Mouse (Mus musculus) kidney, postnatal 10 days (tissue): Measurements from ENCODE around the gene Fbxo47.
"Not testable (repeated sequence)": the region's sequence is repeated elsewhere in the genome, so short reads cannot be mapped to it uniquely, and the experiment has no call there.

Experiments used
- DNase-seq: peaks from one replicate; pipeline ENCODE4 v3.0.0; 2021; ENCODE audit warnings: mixed read lengths

Gene Fbxo47

DNA sequence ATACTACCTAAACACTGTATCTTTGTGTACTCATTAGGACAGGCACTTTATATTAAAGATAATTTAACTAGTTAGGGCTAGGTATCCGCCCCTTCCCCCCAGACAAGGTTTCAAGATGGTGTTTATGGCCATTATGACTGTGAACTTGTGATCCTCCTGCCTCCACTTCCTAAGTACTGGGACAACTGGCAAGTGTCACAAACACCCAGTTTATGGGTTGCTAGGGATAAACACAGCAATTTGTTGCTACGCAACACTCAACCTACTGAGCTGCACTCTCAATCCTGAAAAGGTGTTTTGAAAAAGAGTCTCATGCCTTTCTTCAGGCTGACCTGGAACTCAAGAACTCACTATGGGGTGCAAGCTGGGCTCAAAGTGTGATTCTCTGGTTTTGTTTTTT is 6.6 kb downstream of the Fbxo47 start:
- DNase-seq, result no peak

DNA sequence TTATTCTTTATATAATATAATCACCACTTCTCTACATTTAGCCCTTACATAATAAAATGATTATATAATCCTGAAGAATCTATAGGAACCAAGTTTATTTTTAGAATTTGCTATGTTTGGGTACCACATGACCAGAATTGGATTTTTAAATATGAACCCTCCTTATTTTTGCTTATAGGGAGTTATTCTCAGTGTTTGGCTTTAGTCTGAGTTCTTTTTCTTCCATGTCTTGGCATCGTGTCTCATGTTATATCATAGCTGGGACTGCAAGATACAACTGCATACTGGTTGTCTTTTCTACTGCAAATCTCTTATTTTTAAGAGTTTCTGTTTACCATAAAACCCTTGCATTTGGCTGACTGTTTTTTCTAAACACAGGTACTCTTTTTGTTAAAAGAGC is 9.6 kb downstream of the Fbxo47 start:
- no peak for DNase-seq

DNA sequence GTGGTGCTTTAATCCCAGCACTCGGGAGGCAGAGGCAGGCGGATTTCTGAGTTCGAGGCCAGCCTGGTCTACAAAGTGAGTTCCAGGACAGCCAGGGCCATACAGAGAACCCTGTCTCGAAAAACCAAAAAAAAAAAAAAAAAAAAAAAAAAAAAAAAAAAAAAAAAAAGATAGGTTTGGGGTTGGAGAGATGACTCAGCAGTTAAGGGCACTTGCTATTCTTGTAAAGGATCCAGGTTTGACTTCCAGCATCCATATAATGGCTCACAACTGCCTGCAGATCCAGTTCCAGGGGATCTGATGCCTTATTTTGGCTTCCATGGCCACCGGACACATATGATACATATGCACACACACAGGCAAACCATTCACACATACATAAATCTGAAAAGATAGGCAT is 11.6 kb downstream of the Fbxo47 start:
- not testable (repeated sequence) for DNase-seq

DNA sequence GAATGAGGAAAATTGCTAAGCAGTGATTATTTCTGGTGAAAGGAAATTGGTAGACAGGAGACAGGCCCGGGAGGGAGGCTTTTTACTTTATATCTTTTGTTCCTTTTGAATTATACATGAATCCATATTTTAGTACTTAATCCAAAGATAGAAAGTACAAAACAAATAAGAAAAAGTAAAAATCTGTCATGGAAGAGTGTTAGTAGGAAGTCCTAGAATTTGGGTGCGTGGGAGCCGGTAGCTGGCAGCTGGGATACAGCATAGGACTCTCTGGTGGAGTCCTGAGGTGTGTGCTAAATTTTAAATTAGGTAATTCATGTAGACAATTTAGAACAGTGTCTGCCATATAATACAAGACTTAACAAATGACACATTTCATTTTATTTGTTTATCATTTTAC is 16.4 kb downstream of the Fbxo47 start:
- no peak for DNase-seq

DNA sequence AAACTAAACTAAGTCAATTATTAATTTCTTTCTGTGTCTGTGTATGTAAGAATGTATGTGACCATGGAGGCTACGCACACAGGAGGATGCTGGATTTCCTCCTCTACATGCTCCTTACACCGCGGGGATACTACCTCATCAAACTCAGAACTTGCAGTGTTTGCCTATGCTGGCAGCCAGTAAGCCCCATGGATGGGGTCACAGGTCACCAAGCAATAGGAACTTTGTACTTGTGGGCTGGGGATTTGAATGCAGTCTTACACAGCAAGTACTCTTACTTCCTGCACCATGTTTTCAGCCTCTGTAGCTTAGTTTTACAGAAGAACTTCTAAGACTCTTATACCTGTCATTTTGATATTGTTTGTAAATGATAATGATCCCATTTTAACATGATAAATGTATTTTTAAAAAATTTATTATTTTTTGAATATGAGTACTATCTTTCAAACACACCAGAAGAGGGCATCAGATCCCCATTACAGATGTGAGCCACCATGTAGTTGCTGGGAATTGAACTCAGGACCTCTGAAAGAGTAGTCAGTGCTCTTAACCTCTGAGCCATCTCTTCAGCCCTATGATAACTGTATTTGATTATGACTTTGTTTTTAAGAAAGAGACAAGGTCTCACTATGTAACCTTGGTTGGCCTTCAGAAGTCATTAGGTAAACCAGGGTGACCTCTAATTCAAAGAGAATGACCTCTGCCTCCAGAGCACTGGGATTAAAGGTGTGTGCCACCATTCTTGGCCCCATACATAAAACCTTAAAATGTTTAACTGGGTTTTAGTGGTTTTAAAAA is 17.7 kb downstream of the Fbxo47 start:
- DNase-seq, result no peak

DNA sequence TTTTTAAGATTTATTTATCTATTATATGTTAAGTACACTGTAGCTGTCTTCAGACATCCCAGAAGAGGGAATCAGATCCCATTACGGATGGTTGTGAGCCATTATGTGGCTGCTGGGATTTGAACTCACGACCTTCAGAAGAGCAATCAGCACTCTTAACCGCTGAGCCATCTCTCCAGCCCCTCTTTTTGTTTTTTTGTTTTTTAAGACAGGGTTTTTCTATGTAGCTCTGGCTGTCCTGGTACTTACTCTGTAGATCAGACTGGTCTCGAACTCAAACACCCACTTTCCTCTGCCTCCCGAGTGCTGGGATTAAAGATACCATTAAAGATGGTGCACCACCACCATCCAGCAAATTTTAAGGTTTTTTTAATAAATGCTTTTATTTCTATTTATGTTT is 18.5 kb downstream of the Fbxo47 start:
- DNase-seq, result no peak

DNA sequence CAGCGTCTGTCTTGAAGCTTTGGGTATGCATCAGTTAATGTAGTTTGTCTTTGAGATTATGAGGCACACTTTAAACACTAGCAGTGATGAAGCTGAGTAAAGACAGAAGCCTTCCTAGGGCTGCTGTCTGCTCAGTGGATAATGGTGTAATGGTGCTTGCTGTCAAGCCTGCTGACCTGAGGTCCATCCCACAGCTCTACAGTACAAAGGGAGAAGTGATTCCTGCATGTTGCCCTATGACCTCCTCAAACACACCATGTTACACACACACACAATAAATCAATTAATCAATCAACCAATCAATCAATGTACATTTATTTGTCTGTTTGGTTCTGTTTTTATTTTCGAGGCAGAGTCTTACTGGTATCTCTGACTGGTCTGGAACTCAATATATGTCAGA is 21.8 kb downstream of the Fbxo47 start:
- DNase-seq, result no peak

DNA sequence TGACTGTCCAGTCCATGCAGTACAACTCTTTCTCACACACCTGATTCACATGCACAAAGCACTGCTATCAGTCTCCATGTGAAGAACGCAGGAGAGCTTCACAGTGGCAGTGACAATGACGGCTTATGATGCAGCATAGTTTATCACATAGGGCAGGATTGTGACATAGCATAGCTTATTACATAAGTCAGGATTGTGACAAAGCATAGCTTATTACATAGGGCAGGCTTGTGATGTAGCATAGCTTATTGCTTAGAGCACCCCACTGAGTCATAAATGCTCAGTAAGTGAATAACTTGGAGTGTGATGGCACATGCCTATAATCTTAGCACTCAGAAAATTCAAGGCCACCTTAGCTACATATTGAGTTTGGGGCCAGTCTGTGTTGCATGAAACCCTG is 28.5 kb downstream of the Fbxo47 start:
- no peak for DNase-seq

DNA sequence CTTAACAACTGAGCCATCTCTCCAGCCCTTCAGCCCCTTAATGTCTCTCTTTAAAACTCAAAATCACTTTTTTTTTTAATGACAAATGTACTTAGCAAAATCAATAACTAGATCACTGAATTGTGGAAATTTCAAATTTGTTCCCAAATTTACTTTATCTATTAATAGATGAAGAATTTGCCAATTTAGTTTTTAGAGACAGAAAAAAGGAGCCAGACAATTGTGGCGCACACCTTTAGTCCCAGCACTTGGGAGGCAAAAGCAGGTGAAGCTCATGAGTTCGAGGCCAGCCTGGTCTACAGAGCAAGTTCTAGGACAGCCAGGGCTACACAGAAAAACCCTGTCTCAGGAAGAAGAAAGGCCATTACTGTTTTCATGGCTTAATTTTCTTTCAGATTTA is 32.4 kb downstream of the Fbxo47 start:
- no peak for DNase-seq

DNA sequence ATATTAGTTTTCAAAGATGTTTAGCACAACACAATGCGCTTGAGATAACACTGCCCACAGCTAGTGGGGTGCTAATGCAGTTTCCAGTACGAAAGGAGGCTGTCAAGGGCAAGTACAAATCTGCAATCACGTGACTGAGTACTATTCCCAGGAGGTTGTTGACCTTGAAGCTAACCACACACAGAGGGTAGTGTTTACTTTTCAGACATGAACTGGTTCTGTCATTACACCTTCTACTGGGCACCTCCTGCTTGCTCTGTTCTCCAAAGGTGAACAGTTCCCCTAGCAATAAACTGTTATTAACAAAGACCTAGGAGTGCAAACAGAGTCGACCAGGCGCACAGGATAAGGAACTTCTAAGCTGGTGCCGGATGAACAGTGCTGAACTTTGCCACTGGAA is 33.6 kb downstream of the Fbxo47 start:
- DNase-seq, result no peak

DNA sequence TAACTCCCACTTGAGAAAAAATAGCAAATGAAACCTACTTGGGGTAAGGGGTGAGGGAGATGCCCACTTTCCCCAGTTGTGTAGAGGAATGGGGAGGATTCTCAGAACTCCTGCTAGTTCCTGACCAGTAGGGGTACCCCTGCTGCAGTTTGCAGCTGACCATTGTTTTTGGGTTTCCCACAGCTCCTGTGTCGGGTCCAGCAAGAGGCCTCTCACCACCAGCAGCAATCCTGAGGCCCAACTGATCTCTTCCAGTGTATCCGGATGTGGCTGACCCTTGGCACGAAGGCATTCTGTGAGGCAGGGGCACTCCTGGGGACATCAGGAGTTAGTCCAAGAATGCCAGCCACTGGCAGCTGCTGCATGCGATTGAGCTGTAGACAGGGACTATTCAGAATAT is 42.0 kb downstream of the Fbxo47 start:
- DNase-seq, result no peak

DNA sequence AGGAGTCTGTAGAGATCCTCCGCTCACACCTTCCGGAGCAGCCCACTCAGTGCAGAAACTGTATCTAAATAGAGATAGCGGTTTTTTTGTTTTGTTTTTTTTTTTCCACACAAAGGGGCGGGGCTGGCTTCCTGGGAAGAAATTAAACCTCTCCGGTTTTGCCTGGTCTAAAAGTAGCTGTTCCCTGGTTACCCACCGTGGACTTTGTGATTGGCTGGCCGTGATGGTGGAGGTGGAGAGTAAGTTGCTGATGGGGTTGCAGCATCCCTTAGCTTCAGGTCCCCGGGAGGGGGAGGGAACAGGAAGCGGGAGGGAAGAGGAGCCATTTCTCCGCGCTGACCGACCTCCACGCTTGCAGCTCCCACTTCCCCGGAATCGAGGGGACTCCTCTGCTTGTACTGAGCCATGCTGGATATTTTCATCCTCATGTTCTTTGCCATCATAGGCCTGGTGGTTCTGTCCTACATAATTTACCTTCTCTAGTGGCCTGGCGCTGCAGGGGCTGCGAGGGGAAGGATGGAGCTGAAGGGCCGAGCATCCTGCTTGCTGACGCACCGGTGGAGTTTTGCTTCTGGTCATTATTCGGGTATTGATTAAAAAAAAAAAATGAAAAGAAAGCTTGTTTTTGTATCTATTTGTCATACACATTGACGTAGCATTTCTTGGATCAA is 42.8 kb downstream of the Fbxo47 start:
- peak; percentile 79 for DNase-seq

DNA sequence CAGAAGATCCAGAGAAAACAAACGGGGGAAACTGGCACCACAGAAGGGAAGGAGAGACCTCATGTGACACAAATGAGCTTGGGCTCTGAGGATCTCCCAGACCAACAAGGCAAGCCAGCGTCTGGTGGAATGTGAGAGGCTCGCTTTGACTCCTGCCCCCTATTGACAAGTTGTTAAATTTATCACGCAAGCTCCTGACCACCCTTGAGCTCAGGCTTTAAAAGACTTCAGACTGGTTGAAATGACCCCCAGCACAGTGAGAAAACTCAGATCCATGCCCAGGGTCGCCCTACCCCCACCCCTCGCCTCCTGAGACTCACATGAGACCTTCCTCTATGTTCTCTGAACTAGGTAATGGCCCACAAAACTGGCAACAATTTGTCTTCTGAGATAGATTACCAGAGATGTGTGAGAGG is 43.4 kb downstream of the Fbxo47 start, which contains the start of gene B230217C12Rik:
Gene B230217C12Rik (plus strand): TSS at position 242 of the 416 bp plus-strand sequence.
- DNase-seq, result no peak

DNA sequence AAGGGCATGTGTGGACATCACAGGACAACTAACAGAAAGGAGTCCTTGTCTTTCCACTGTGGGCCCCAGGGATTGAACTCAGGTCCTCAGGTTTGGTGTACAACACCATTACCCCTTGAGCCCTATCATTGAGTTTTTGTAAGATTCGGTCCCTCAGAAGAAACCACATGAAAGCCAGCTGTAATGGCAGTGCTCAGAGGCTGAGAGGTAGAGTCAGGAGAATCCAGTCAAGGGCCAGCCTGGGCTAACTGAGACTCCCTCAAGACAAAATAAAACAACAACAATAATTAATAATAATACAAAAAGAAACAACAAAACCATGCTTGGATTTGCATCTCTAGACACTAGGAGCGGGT is 43.8 kb downstream of the Fbxo47 start:
- DNase-seq, result no peak

DNA sequence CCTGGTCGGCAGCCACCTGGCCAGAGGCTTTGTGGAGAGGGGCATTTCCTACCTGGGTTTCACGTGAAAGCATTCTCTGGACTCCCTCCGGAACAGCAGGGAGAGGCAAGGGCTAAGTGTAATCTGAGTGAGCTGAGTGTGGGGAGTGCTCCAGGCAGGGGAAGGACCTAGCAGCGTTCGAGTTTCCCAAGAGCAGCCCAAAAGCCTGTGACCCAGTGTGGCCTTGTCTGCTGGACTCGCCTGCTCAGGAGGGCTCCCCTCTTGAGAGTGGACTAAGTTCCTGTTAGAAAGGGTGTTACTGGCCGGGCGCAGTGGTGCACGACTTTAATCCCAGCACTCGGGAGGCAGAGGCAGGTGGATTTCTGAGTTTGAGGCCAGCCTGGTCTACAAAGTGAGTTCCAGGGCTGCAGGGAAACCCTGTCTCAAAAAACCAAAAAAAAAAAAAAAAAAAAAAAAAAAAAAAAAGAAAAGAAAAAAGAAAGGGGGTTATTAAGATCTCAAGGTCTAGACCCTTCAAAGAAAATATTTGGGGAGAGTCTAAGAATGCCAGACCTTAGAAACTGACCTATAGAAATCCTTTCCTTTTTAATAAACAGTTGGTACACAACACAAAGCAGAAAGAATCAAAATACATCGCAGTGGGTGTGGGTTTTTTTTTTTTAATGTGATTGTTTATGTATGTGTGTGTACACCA is 44.4 kb downstream of the Fbxo47 start:
- DNase-seq, result no peak

DNA sequence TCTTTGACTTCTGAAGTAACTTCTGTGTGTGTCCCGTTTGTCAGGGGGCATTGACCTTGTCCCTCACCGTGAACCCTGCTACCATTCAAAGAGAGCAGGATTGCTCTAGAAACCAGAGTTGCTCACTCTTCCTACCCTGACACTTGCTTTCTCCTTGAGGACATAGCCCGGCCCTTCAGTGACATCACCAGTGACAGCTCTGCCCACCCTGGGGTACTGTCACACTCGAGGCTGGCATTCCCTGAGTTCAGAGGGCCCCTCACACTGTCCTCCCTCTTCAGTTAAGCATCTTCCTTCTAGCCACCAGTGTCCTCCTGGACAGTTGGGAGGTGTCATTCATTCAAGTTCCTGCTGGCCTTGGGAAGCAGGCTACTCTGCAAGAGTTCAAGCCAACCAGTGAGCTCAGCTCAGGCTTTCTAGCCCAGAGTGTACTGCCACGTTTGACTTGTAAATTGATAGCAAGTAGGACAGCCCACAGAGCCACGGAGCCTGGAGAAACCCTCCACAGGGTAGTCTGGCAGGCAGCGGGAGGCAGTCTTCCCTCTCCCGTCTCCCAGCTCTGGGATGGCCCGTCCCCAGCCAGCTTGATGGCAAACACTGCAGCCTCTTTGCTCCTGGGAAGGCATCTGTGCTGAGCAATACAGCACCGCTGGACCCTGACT is 45.0 kb downstream of the Fbxo47 start:
- no peak for DNase-seq

DNA sequence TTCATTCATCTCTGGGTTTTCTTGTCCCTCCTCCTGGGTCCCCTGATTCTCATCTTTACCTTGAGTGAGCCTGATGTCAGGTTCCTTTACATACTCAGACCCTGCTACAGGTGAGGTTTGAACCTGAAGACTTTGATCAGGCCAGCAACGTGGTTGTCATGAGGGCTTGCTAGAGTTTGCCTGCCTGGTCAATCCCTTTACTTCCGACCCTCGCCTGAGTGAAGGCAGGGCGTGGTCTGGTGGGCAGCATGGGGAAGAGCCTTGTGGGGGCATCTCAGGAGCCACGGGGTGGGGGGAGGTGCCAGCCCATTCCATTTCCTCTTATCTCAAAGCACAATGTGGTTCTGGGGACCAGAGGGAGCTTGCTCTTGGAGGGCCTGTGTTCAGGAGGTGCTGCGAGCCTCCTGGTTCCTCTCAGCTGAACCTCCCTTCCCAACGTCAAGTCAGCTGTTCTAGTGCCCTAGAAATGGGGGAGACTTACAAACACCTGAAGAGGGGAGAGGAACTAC is 46.3 kb downstream of the Fbxo47 start:
- no peak for DNase-seq

DNA sequence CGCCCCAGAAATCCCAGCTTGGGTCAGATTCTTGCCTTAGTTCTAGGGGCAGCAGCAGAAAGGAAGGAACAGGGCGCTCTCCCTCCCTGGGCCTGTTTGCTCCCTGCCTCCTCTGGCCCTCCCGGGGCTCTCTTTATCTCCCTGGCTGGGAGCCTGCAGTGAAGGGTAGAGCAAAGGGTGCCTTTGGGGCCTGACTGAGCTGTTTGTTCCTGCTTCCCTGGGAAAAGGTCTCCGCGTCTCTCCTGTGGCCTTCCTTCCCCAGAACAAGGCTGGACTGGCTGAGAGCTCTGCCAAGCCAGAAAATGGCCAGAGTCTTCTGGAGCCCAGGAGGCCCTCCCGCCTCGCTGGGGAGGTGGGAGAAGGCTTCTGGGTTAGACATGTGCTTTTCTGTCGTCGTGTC is 46.9 kb downstream of the Fbxo47 start:
- DNase-seq, result not testable (repeated sequence)

DNA sequence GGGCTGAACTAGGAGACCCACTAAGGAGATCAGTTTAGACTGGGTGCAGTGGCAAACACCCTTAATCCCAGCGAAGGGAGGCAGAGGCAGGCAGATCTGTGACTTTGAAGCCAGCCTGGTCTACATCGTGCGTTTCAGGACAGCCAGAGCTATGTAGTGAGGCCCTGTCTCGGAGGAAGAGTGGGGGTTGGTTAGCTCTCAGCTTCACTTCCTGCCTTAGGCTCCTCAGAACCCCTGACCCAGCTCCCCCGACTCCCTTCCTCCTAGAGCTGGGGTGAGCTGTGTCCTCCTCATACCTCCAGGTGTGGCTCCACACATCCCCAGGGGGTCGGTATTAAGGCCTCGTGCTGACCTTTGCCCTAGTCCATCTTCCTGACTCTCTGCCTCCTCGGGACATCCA is 47.4 kb downstream of the Fbxo47 start:
- DNase-seq, result no peak

DNA sequence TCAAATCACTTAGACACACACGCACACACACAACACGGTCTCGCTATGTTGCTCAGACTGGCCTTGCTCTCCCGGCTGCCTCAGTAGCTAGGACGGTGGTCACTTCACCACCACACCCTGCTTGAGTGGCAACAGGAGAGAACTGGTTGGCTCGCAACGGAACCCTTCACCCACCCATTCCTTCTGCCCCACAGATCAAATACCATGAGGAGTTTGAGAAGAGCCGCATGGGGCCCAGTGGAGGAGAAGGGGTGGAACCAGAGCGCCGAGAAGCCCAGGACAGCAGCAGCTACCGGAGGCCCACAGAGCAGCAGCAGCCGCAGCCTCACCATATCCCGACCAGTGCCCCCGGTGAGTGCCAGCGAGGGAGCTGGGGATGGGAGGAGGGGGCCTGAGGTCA is 50.6 kb downstream of the Fbxo47 start:
- DNase-seq, result no peak

DNA sequence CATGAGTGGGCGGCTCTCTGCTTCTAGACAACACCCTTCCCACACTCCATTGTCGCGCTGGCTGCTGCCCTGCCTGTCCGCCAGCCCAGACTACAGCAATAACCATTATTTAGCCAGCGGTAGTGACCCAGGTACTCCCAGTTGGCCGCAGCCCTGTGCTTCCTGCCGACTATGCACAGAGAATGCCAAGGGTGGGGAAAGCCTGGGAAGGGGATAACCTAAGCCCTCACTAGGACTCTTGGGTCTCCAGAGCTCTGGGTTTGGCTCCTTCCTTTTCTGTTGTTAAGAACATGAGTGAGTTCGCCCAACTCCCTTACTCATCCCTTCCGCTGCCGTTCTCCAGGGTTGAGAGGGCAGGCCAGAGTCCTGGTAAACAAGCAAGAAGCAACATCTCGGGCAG is 52.0 kb downstream of the Fbxo47 start:
- DNase-seq, result no peak

DNA sequence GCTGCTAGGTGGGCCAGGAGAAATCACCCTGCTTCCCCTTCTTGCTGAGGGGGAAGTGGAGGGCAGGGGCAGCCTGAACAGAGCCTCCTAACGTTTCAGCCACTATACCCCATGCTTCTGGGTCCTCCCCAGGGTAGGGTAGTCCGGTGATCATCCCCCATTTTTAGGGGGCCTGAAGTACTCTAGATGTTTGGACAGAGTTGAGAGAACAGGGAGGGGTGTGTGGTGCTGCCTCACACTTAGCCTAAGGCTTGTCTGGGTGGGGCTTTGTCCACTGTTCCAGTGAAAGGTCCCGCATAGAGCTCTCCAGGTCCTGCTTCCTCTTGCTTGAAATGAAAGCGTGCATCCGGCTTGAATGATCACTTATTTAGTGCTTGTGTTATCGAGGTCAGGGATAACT is 53.5 kb downstream of the Fbxo47 start:
- DNase-seq, result no peak

DNA sequence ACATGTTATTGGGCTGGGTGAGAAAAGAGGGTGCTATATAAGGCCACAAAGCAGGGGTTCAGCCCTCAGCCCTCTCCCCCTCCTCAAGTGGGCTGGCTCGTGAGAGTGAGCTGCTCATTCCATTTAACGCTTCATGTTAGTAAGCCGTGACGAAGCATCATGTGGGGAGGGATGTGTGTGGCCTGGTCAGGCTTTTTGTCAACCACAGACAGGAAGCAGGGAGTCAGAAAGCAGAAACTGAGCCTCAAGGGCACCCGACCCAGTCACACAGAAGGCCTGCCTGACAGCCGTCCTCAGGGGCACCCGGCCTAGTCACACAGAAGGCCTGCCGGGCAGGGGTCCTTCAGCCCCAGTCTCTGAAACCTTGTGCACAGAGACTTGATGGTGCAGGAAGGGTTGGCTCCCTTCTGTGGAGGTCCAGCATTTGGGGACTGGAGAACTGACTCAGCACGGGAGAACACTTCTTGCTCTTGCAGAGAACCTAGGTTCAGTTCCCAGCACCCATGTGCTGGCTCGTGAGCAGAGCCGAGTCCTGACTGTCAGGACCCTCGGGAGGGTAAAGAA is 54.0 kb downstream of the Fbxo47 start:
- no peak for DNase-seq
